Mouse (Mus musculus) limb, embryonic 14.5 days (tissue): Measurements from ENCODE around the gene Rad51b. TPM values are rescaled to one million over a fixed set of nuclear protein-coding genes. Genes with fewer than 3 reads are reported as not detected.

ENCODE experiments used
- ATAC-seq: fragments of 200-750 bp; cut with Nextera tagmentation; 2 replicates; pipeline ENCODE4 v1.8.0; 2017; ENCODE audit warnings: low read depth, moderate number of reproducible peaks, moderate TSS enrichment; ENCODE audit not compliant: low FRiP score
- DNase-seq: peaks from one replicate; pipeline ENCODE4 v3.0.0-alpha.2; 2015; ENCODE audit warnings: low spot score
- H3K27ac ChIP-seq: fragments of 300-500 bp; sonication (generic); replicated peaks from 2 replicates; pipeline ENCODE4 v1.5.1; 2014; ENCODE audit warnings: low read depth, mild to moderate bottlenecking, low read length, moderate library complexity, mixed read lengths
- H3K27me3 ChIP-seq: fragments of 300-500 bp; sonication (generic); 2 replicates; pipeline ENCODE4 v1.6.1; 2014; ENCODE audit warnings: low read length, mixed read lengths; ENCODE audit not compliant: control insufficient read depth, insufficient read depth
- H3K36me3 ChIP-seq: fragments of 300-500 bp; sonication (generic); 2 replicates; pipeline ENCODE4 v1.6.1; 2014; ENCODE audit warnings: mild to moderate bottlenecking, low read length, moderate library complexity, mixed read lengths; ENCODE audit not compliant: control insufficient read depth, insufficient read depth
- H3K4me1 ChIP-seq: fragments of 300-500 bp; sonication (generic); 2 replicates; pipeline ENCODE4 v1.6.1; 2014; ENCODE audit warnings: antibody characterized with exemption, low read length, mixed read lengths; ENCODE audit not compliant: control insufficient read depth, insufficient read depth
- H3K4me2 ChIP-seq: fragments of 300-500 bp; sonication (generic); replicated peaks from 2 replicates; pipeline ENCODE4 v1.6.1; 2014; ENCODE audit warnings: low read depth, mild to moderate bottlenecking, low read length, moderate library complexity; ENCODE audit not compliant: severe bottlenecking
- H3K4me3 ChIP-seq: fragments of 300-500 bp; sonication (generic); replicated peaks from 2 replicates; pipeline ENCODE4 v1.5.1; 2014; ENCODE audit warnings: low read length
- H3K9ac ChIP-seq: fragments of 300-500 bp; sonication (generic); 2 replicates; pipeline ENCODE4 v1.6.1; 2014; ENCODE audit warnings: mild to moderate bottlenecking, low read depth, low read length, moderate library complexity; ENCODE audit not compliant: severe bottlenecking
- H3K9me3 ChIP-seq: fragments of 300-500 bp; sonication (generic); 2 replicates; pipeline ENCODE4 v1.6.1; 2016; ENCODE audit warnings: low read length; ENCODE audit not compliant: control insufficient read depth
- POLR2A ChIP-seq: fragments of 200-500 bp; IDR thresholded peaks from 2 replicates; pipeline ENCODE4 v1.8.0; 2012; ENCODE audit warnings: inconsistent platforms, mild to moderate bottlenecking, moderate library complexity, borderline replicate concordance; ENCODE audit not compliant: insufficient read depth, insufficient read length; ENCODE audit errors: extremely low read depth
- WGBS: fragments of 180-500 bp; shearing (Covaris S2); extraction: QIAGEN DNeasy Blood & Tissue Kit; methylation state at CpG from one replicate; pipeline ENCODE4 v1.1.7; 2014; 5-methylcytosine and 5-hydroxymethylcytosine counted together
- polyA plus RNA-seq, 2 experiments: library from polyadenylated mRNA; depleted of rRNA in 1 of 2; stranded (reverse) in 1 of 2; unstranded in 1 of 2; fragments of >200 nt; fragmentation: Nextera tagmentation in 1 of 2; extraction: Ambion mirVana in 1 of 2; gene quantifications; 2 replicates each; pipeline versions ENCODE4 v1.2.1 to v1.2.3; 2012 to 2014

Gene Rad51b
- polyA plus RNA-seq, 2 experiments, result 3.2 to 5.7 TPM

DNA sequence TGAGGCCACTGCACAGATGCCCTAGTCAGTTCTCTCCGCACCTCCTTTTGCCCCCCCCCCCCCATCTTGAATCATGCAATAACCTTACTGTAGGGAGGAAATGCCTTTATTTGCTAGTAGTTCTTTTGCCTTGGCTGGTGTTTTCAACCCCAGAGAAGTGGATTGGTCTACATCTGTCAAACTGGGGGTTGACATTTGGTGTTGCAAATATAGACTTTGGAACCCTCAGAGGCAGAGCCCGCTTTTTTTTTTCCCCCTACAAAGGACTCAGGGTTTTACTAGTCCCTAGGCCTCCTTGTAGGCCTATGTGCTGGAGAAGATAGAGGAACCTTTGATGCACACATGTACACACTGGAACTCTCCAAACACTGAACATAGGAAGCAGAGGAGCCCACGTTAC is 501.4 kb downstream of the Rad51b start:
- Histone ChIP-seq H3K4me1 (0 out of 2 replicates have a peak, but pooled peaks cover 4% of the 10 kb centered on the region), H3K4me3 (no peak overlapping the region), H3K9me3 (no peaks in the 10 kb centered on the region), H3K36me3 (no peaks in the 10 kb centered on the region), H3K27me3 (no peaks in the 10 kb centered on the region), H3K4me2 (no peak overlapping the region), H3K9ac (no peak overlapping the region), H3K27ac (no peak overlapping the region)
- no peak for DNase-seq
- 93% methylated on average over 3 of the region's 3 CpGs for WGBS
- no peak for TF ChIP-seq POLR2A
- ATAC-seq, result no peak

GRCm38 (mm10) chr12:79799370-79799769 is 502.3 kb downstream of the Rad51b start:
- WGBS, result 54% methylated on average over 5 of the region's 5 CpGs
- Histone ChIP-seq H3K27me3 (no peaks in the 10 kb centered on the region), H3K4me2 (no peak overlapping the region), H3K27ac (no peak overlapping the region), H3K9me3 (no peaks in the 10 kb centered on the region), H3K4me1 (peaks cover 7% of the 10 kb centered on the region), H3K9ac (no peak overlapping the region), H3K4me3 (no peak overlapping the region), H3K36me3 (no peaks in the 10 kb centered on the region)
- no peak for DNase-seq
- ATAC-seq, result no peak
- no peak for TF ChIP-seq POLR2A

DNA sequence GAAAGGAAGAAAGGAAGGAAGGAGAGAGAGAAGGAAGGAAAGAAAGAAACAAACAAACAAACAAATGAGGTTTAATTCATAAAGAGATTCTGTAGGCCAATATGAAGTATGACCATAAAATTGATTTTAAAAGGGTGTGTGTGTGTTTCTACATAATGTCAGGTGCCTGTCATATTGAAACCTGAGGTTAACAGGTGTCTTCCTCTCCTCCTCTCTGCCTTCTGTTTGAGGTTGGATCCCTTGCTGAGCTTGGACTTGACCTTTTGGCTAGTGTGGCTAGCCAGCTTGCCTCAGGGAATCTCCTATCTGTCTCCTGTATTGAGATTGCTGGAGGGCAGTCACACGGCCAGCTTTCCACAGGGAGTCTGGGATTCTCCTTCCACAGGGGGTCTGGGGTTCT is 506.6 kb downstream of the Rad51b start:
- no peak for TF ChIP-seq POLR2A
- Histone ChIP-seq H3K4me2 (no peak overlapping the region), H3K9me3 (no peaks in the 10 kb centered on the region), H3K27ac (no peak overlapping the region), H3K36me3 (no peaks in the 10 kb centered on the region), H3K27me3 (no peaks in the 10 kb centered on the region), H3K9ac (no peak overlapping the region), H3K4me3 (no peak overlapping the region), H3K4me1 (peaks cover 25% of the 10 kb centered on the region)
- DNase-seq, result no peak
- ATAC-seq, result no peak
- WGBS, result 63% methylated on average over 1 of the region's 1 CpGs

GRCm38 (mm10) chr12:79804776-79805524 is 507.9 kb downstream of the Rad51b start:
- no peaks in the 10 kb centered on the region for H3K9me3 ChIP-seq
- H3K27me3 ChIP-seq, result no peaks in the 10 kb centered on the region
- no peak for TF ChIP-seq POLR2A
- H3K4me3 ChIP-seq, result no peak overlapping the region
- no peak for ATAC-seq
- DNase-seq, result no peak
- 0 out of 2 replicates have a peak overlapping the region, but pooled peaks have one; percentile 10 for H3K27ac ChIP-seq
- no peak overlapping the region for H3K4me2 ChIP-seq
- 26% methylated on average over 8 of the region's 8 CpGs for WGBS
- no peaks in the 10 kb centered on the region for H3K36me3 ChIP-seq
- H3K4me1 ChIP-seq, result peaks cover 29% of the 10 kb centered on the region
- H3K9ac ChIP-seq, result no peak overlapping the region

GRCm38 (mm10) chr12:79806990-79807389 is 509.9 kb downstream of the Rad51b start:
- Histone ChIP-seq H3K4me3 (no peak overlapping the region), H3K36me3 (no peaks in the 10 kb centered on the region), H3K9me3 (no peaks in the 10 kb centered on the region), H3K27me3 (no peaks in the 10 kb centered on the region), H3K27ac (0 out of 2 replicates have a peak overlapping the region, but pooled peaks have one; percentile 29), H3K4me1 (peaks cover 30% of the 10 kb centered on the region), H3K9ac (no peak overlapping the region), H3K4me2 (no peak overlapping the region)
- TF ChIP-seq POLR2A, result no peak
- no peak for ATAC-seq
- 69% methylated on average over 4 of the region's 4 CpGs for WGBS
- no peak for DNase-seq

DNA sequence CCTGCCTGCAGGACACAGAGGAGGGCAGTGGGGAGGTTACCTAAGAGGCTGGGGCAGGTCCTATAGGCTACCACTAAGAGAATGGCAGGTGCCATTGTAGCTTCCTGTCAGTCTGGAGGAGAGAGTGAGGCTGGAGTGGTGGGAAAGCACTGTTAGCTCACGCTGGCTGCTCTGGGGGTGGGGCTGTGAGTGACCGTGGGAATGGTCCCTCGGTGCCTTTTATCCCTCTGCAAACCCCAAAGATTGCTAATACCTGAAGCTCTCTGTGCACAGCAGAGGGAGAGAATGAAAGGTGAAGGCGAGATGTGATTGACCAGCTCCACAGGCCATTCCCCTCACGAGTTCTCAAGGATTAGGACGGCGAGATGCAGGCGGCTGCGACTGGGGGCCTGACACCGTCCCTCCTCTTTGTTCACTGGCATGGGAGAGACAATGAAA is 510.3 kb downstream of the Rad51b start:
- TF ChIP-seq POLR2A, result no peak
- no peak overlapping the region for H3K9ac ChIP-seq
- ATAC-seq (no peak), DNase-seq (no peak)
- WGBS, result 33% methylated on average over 10 of the region's 10 CpGs
- H3K27ac ChIP-seq, result peak overlapping the region; percentile 29; the same call in 1 of the 2 replicates
- no peaks in the 10 kb centered on the region for H3K36me3 ChIP-seq
- H3K4me2 ChIP-seq, result no peak overlapping the region
- no peaks in the 10 kb centered on the region for H3K27me3 ChIP-seq
- peaks cover 32% of the 10 kb centered on the region for H3K4me1 ChIP-seq
- H3K4me3 ChIP-seq, result no peak overlapping the region
- no peaks in the 10 kb centered on the region for H3K9me3 ChIP-seq
